In the genomic region with DNA sequence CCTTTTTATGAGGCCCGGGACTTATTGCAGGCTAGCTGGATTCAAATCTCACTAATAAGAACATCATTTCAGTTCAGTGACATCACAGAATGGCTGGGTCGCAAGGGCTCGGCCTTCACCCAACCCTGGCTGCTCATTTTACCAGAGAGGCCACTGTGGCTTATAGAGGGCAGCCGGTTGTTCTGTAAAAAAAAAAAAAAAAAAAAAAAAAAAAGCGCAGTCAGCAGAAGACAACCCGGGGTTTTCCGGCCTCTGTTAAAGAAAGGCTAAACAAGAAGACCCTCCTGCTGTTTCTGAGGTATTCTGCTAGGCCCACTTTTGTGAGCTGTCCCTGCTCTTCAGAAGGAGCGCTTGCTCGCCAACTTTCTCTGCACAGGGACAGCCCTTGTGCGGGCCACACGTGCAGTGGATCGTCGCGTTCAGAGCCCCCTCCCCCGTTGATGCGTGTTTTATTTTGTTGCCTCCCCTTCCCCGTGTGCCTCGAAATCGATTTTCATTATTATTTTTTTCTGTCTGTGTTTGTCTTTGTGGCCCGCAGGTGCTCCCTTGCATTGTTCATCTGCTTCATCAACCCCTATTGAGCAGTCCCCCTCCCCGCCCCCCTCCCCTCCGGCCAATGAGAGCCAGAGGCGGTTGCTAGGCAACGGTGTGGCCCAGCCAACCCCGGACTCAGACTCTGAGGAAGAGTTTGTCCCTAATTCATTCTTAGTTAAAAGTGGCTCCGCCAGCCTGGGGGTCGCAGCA, we compare ENCODE assay signal across 8 mouse cellular contexts.
A peak's percentile ranks its signal among the peaks of the same experiment; 100 is the strongest.
DNase-seq lines count a peak whose midpoint lies in the region; ATAC-seq and TF ChIP-seq lines count a peak whose summit lies in the region.

No protein-coding gene starts in this region.

- peak overlapping the region; percentile 39 for H3K4me3 ChIP-seq in cerebellum, adult 2 months (replicated peaks; ENCODE audit: insufficient read depth, low read depth, low read length)
- H3K4me3 ChIP-seq in limb, embryonic 15.5 days: peak overlapping the region; percentile 34

- no peaks in the 10 kb centered on the region; the same call in 1 of the 2 replicates for H3K4me1 ChIP-seq in cerebellum, adult 2 months (ENCODE audit: control insufficient read depth, insufficient read depth, low read length)
- peaks cover 29% of the 10 kb centered on the region for H3K4me1 ChIP-seq in limb, embryonic 15.5 days

- no peak for TF ChIP-seq POLR2A in cerebellum, adult 2 months (IDR thresholded peaks at IDR 0.05; ENCODE audit: borderline replicate concordance, insufficient read depth, low read length)

- no peak overlapping the region for H3K9ac ChIP-seq in limb, embryonic 15.5 days

- WGBS in cerebellum, adult 2 months: 6% methylated on average over 27 of the region's 27 CpGs
- 2% methylated on average over 27 of the region's 27 CpGs for WGBS in limb, embryonic 15.5 days

- no peaks in the 10 kb centered on the region; the same call in 1 of the 2 replicates for H3K27me3 ChIP-seq in cerebellum, adult 2 months (ENCODE audit: control insufficient read depth, insufficient read depth, low read length)
- H3K27me3 ChIP-seq in limb, embryonic 15.5 days: no peaks in the 10 kb centered on the region

- no peak for DNase-seq in cerebellum, adult 2 months
- DNase-seq in cerebellum, adult 8-10 months: no peak
- peak; percentile 46 for DNase-seq in right cerebral cortex, postnatal 14 days
- no peak for DNase-seq in right cerebral cortex, adult 2 months (ENCODE audit: low spot score in 2 of 2)
- peak; percentile 40 to 52 for DNase-seq in heart, postnatal 10 days
- peak; percentile 57 for DNase-seq in retina, postnatal 7 days (ENCODE audit: low read depth, low spot score)
- no peak for DNase-seq in adipocyte (ENCODE audit: low spot score)

- no peak for TF ChIP-seq CTCF in cerebellum, adult 2 months (IDR thresholded peaks at IDR 0.05; ENCODE audit: borderline replicate concordance, insufficient read depth, low read depth, low read length)

- ATAC-seq in limb, embryonic 15.5 days (ENCODE audit: insufficient number of reproducible peaks, low FRiP score, low TSS enrichment, low read depth): peak; percentile 79

- no peaks in the 10 kb centered on the region for H3K36me3 ChIP-seq in limb, embryonic 15.5 days

- no peak overlapping the region for H3K27ac ChIP-seq in cerebellum, adult 2 months (ENCODE audit: insufficient read depth, low read length)
- peak overlapping the region; percentile 47; the same call in 1 of the 2 replicates for H3K27ac ChIP-seq in limb, embryonic 15.5 days

- no peaks in the 10 kb centered on the region for H3K9me3 ChIP-seq in limb, embryonic 15.5 days

- H3K4me2 ChIP-seq in limb, embryonic 15.5 days: peak overlapping the region; percentile 50

- intact Hi-C loops in heart, postnatal 10 days (cut with DNase I): no loop called here

Comparison
In these comparisons a context has a peak if more than half of its experiments do, and no peak if none do; other contexts are left out.
1. DNase-seq: peak in right cerebral cortex, postnatal 14 days (single experiment), heart, postnatal 10 days (2 of 2) and retina, postnatal 7 days (single experiment); none in cerebellum, adult 2 months (0 of 2), cerebellum, adult 8-10 months (single experiment), right cerebral cortex, adult 2 months (0 of 2) and adipocyte (single experiment).